Mouse (Mus musculus) CH12.LX (cell line): ENCODE results near the gene Scn8a.

ENCODE experiments used
- BHLHE40 ChIP-seq: IDR thresholded peaks from 2 replicates; pipeline ENCODE4 v1.6.1; 2011; ENCODE audit warnings: mild to moderate bottlenecking, low read depth, low read length, improper control_type of control experiment
- CHD1 ChIP-seq: IDR thresholded peaks from 2 replicates; pipeline ENCODE4 v1.6.1; 2012; ENCODE audit warnings: low read depth, low read length, improper control_type of control experiment, inconsistent platforms
- CTCF ChIP-seq, 2 experiments: IDR thresholded peaks in 1 of 2; conservative IDR thresholded peaks in 1 of 2; 2 replicates each; pipeline ENCODE4 v1.5.1; 2011 to 2012; ENCODE audit warnings: low read depth in 2 of 2, low read length in 2 of 2, improper control_type of control experiment in 1 of 2, inconsistent platforms in 1 of 2, mild to moderate bottlenecking in 1 of 2, moderate library complexity in 1 of 2
- NELFE ChIP-seq: IDR thresholded peaks from 2 replicates; pipeline ENCODE4 v1.6.1; 2011; ENCODE audit warnings: low read depth, low read length, improper control_type of control experiment
- POLR2A ChIP-seq: IDR thresholded peaks from 2 replicates; pipeline ENCODE4 v1.6.1; 2011; ENCODE audit warnings: low read depth, mild to moderate bottlenecking, improper control_type of control experiment, low read length
- USF1 ChIP-seq: IDR thresholded peaks from 2 replicates; pipeline ENCODE4 v1.6.1; 2014; ENCODE audit warnings: low read depth, mild to moderate bottlenecking, inconsistent platforms, low read length, improper control_type of control experiment
- ZC3H11A ChIP-seq: IDR thresholded peaks from 2 replicates; pipeline ENCODE4 v1.6.1; 2012; ENCODE audit warnings: low read depth, mild to moderate bottlenecking, inconsistent platforms, low read length, improper control_type of control experiment
- ZKSCAN1 ChIP-seq: IDR thresholded peaks from 2 replicates; pipeline ENCODE4 v1.6.1; 2012; ENCODE audit warnings: low read depth, inconsistent platforms, low read length, improper control_type of control experiment, borderline replicate concordance

GRCm38 (mm10) chr15:101084499-101084898, 214.8 kb downstream of the Scn8a start:
- TF ChIP-seq NELFE (no peak), ZKSCAN1 (no peak), CTCF (conservative IDR thresholded peaks at IDR 0.05 in 1 of 2, IDR thresholded peaks at IDR 0.05 in 1 of 2; ENCODE audit: low read depth in 2 of 2, low read length in 2 of 2) (no peak), CHD1 (no peak), ZC3H11A (no peak), POLR2A (no peak), BHLHE40 (no peak), USF1 (no peak)
